ENCODE assay signal across 12 mouse cellular contexts in the genomic region with DNA sequence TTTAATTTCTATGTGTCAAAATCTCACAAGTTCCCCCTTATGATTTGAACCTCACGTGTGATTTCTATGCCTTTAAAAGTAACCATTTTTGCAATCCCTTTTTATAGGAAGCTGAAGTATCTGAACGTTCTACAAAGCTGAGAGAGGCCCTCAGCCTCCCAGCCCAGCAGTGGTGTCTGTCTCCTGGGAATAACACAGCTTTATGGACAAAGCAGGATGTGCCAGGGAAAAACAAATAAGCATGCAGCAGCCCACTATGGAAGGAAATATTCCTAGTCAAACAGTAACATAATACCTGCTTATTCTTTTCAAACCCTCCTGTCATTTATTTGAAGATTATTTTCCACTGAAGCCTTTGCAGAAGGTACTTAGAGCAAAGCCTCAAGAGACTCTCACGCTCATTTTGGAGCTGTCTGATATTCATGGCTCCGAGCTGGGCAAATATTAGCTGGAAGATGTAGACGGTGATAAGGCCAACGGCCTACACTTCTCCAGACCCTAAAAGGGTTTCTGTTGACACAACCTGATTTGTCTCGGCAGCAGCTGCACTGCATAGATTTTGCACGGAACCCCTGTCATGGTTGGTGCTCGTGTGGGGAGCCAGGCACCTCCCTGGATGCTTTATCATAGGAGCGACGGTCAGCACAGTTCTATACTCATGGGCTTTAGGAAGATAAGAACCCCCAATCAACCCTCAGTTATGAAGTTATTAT. TPM values are rescaled to one million over a fixed set of nuclear protein-coding genes. Genes with fewer than 3 reads are reported as not detected.
A peak's percentile ranks its signal among the peaks of the same experiment; 100 is the strongest.
DNase-seq lines count a peak whose midpoint lies in the region; ATAC-seq and TF ChIP-seq lines count a peak whose summit lies in the region.
"Had no signal": no experiment of that assay in that cellular context is flagged by ENCODE, and none has a peak within 500 bp of the region (broad histone marks: within the 10 kb centered on the region; RNA-seq: fewer than 3 reads in every experiment).

No protein-coding gene starts in this region.

- no peaks in the 10 kb centered on the region for H3K9me3 ChIP-seq in heart, embryonic 14.5 days (ENCODE audit: control insufficient read depth, low read length)
- no peaks in the 10 kb centered on the region for H3K9me3 ChIP-seq in MEL (replicated peaks; ENCODE audit: insufficient read depth, low read length)
- H3K9me3 ChIP-seq in embryonic facial prominence, embryonic 15.5 days (replicated peaks): no peaks in the 10 kb centered on the region
- H3K9me3 ChIP-seq in liver, embryonic 16.5 days (replicated peaks; ENCODE audit: control insufficient read depth, low read length): no peaks in the 10 kb centered on the region

- H3K9ac ChIP-seq in heart, embryonic 14.5 days (ENCODE audit: low read length): peak overlapping the region; percentile 56
- H3K9ac ChIP-seq in heart, adult 2 months (ENCODE audit: low read depth, low read length): no peak overlapping the region
- no peak overlapping the region for H3K9ac ChIP-seq in MEL (ENCODE audit: control insufficient read depth, low read depth, low read length, poor library complexity, severe bottlenecking)
- H3K9ac ChIP-seq in embryonic facial prominence, embryonic 15.5 days: no peak overlapping the region
- peak overlapping the region; percentile 10; the same call in 1 of the 2 replicates for H3K9ac ChIP-seq in liver, embryonic 16.5 days (ENCODE audit: low read depth, low read length)

- no peak for TF ChIP-seq POLR2A in heart, adult 2 months (IDR thresholded peaks at IDR 0.05; ENCODE audit: insufficient read depth, low read depth, low read length)
- no peak for TF ChIP-seq POLR2A in MEL (IDR thresholded peaks at IDR 0.05; ENCODE audit: control insufficient read depth in 1 of 2, insufficient read depth in 1 of 2, low read depth in 1 of 2, low read length in 2 of 2, poor library complexity in 1 of 2)

- intact Hi-C loops in heart, adult 2 months (cut with DNase I): no loop called here

- 0 out of 2 replicates have a peak, but pooled peaks have one; percentile 11 for ATAC-seq in heart, embryonic 14.5 days (ENCODE audit: insufficient number of reproducible peaks, insufficient read depth, low FRiP score, low read depth)
- ATAC-seq in embryonic facial prominence, embryonic 15.5 days (ENCODE audit: insufficient number of reproducible peaks, low FRiP score, low TSS enrichment, low read depth): no peak
- ATAC-seq in liver, embryonic 16.5 days (ENCODE audit: low read depth): peak; percentile 89

- no peak for DNase-seq in heart, adult 2 months
- peak; percentile 48 for DNase-seq in MEL (ENCODE audit: low read depth, low spot score)
- no peak for DNase-seq in layer of hippocampus, adult 11-12 months (ENCODE audit: low spot score)
- no peak for DNase-seq in frontal cortex, postnatal 36 days (ENCODE audit: low spot score in 2 of 2)
- DNase-seq in layer of hippocampus, postnatal 36 days: no peak
- DNase-seq: cerebellum, adult 9-10 months; kidney, postnatal 10 days had no signal

- H3K79me2 ChIP-seq in heart, adult 2 months (replicated peaks; ENCODE audit: control insufficient read depth, insufficient read depth, low read length): no peaks in the 10 kb centered on the region
- no peaks in the 10 kb centered on the region for H3K79me2 ChIP-seq in MEL (ENCODE audit: control insufficient read depth, insufficient read depth, low read length, poor library complexity)

- peak overlapping the region; percentile 34 for H3K4me2 ChIP-seq in heart, embryonic 14.5 days (ENCODE audit: low read length)
- no peak overlapping the region for H3K4me2 ChIP-seq in embryonic facial prominence, embryonic 15.5 days (replicated peaks)
- peak overlapping the region; percentile 52 for H3K4me2 ChIP-seq in liver, embryonic 16.5 days (ENCODE audit: low read depth, low read length)

- H3K4me3 ChIP-seq in heart, embryonic 14.5 days (ENCODE audit: control insufficient read depth in 1 of 2, insufficient read depth in 1 of 2, low read depth in 1 of 2, low read length in 2 of 2): no peak overlapping the region
- no peak overlapping the region for H3K4me3 ChIP-seq in heart, adult 2 months
- peak overlapping the region; percentile 8 to 21; a peak in 3 of 4 replicates for H3K4me3 ChIP-seq in MEL (ENCODE audit: control insufficient read depth in 1 of 2, insufficient read depth in 1 of 2, low read depth in 2 of 2, low read length in 2 of 2)
- H3K4me3 ChIP-seq in embryonic facial prominence, embryonic 15.5 days (replicated peaks): no peak overlapping the region
- no peak overlapping the region for H3K4me3 ChIP-seq in liver, embryonic 16.5 days (ENCODE audit: low read depth, low read length)

- no peaks in the 10 kb centered on the region for H3K36me3 ChIP-seq in heart, embryonic 14.5 days (ENCODE audit: control insufficient read depth, insufficient read depth, low read length)
- H3K36me3 ChIP-seq in heart, adult 2 months (ENCODE audit: control insufficient read depth, insufficient read depth, low read length): no peaks in the 10 kb centered on the region
- H3K36me3 ChIP-seq in MEL (ENCODE audit: control insufficient read depth in 1 of 2, insufficient read depth in 2 of 2, low read length in 2 of 2): peaks cover 0 to 19% of the 10 kb centered on the region in 2 experiments; a peak in 2 of 4 replicates
- H3K36me3 ChIP-seq in embryonic facial prominence, embryonic 15.5 days: no peaks in the 10 kb centered on the region
- H3K36me3 ChIP-seq in liver, embryonic 16.5 days (ENCODE audit: control insufficient read depth, insufficient read depth): no peaks in the 10 kb centered on the region

- no peak for TF ChIP-seq RAD21 in MEL (IDR thresholded peaks at IDR 0.05; ENCODE audit: low read depth, low read length)

- no peaks in the 10 kb centered on the region for H3K27me3 ChIP-seq in heart, embryonic 14.5 days (ENCODE audit: control insufficient read depth, insufficient read depth, low read length)
- H3K27me3 ChIP-seq in heart, adult 2 months (ENCODE audit: control insufficient read depth, insufficient read depth, low read length): no peaks in the 10 kb centered on the region
- peaks cover 0 to 6% of the 10 kb centered on the region in 2 experiments; a peak in 3 of 4 replicates for H3K27me3 ChIP-seq in MEL (ENCODE audit: control insufficient read depth in 1 of 2, insufficient read depth in 2 of 2, low read length in 2 of 2)
- H3K27me3 ChIP-seq in embryonic facial prominence, embryonic 15.5 days: no peaks in the 10 kb centered on the region
- no peaks in the 10 kb centered on the region for H3K27me3 ChIP-seq in liver, embryonic 16.5 days (ENCODE audit: control insufficient read depth, insufficient read depth, low read depth, low read length)
- H3K27me3 ChIP-seq: CH12.LX had no signal

- WGBS in heart, embryonic 14.5 days: 34% methylated on average over 11 of the region's 11 CpGs
- WGBS in heart, adult 2 months: 60% methylated on average over 11 of the region's 11 CpGs
- WGBS in embryonic facial prominence, embryonic 15.5 days: 32% methylated on average over 11 of the region's 11 CpGs
- 12% methylated on average over 11 of the region's 11 CpGs for WGBS in liver, embryonic 16.5 days (ENCODE audit: insufficient replicate concordance)

- no peak for TF ChIP-seq EP300 in heart, adult 2 months (IDR thresholded peaks at IDR 0.05; ENCODE audit: insufficient read depth, low read depth, low read length)
- TF ChIP-seq EP300 in MEL (IDR thresholded peaks at IDR 0.05; ENCODE audit: low read depth in 1 of 2, low read length in 2 of 2): peak in 1 of 2 experiments; percentile 40; a peak in 1 of 4 replicates

- peak overlapping the region; percentile 40 to 63 for H3K27ac ChIP-seq in heart, embryonic 14.5 days (replicated peaks in 1 of 2; ENCODE audit: control insufficient read depth in 1 of 2, insufficient read depth in 1 of 2, low read depth in 2 of 2, low read length in 2 of 2)
- no peak overlapping the region for H3K27ac ChIP-seq in heart, adult 2 months
- no peak overlapping the region for H3K27ac ChIP-seq in MEL (ENCODE audit: control insufficient read depth, low read depth, low read length)
- H3K27ac ChIP-seq in embryonic facial prominence, embryonic 15.5 days (replicated peaks): peak overlapping the region; percentile 29; the same call in 1 of the 2 replicates
- peak overlapping the region; percentile 76 for H3K27ac ChIP-seq in liver, embryonic 16.5 days (ENCODE audit: low read length)
- H3K27ac ChIP-seq: macrophage had no signal

- peaks cover 12 to 50% of the 10 kb centered on the region in 2 experiments for H3K4me1 ChIP-seq in heart, embryonic 14.5 days (ENCODE audit: control insufficient read depth in 2 of 2, insufficient read depth in 2 of 2, low read length in 2 of 2)
- H3K4me1 ChIP-seq in heart, adult 2 months (ENCODE audit: control insufficient read depth, insufficient read depth, low read length): no peaks in the 10 kb centered on the region
- H3K4me1 ChIP-seq in MEL (ENCODE audit: control insufficient read depth in 1 of 2, insufficient read depth in 2 of 2, low read length in 2 of 2): peaks cover 6 to 21% of the 10 kb centered on the region in 2 experiments
- H3K4me1 ChIP-seq in embryonic facial prominence, embryonic 15.5 days: peaks cover 19% of the 10 kb centered on the region
- peaks cover 52% of the 10 kb centered on the region for H3K4me1 ChIP-seq in liver, embryonic 16.5 days (ENCODE audit: control insufficient read depth, low read depth, low read length)

- no peak for TF ChIP-seq CTCF in heart, adult 2 months (IDR thresholded peaks at IDR 0.05)
- TF ChIP-seq CTCF in MEL (IDR thresholded peaks at IDR 0.05 in 2 of 3, conservative IDR thresholded peaks at IDR 0.05 in 1 of 3; ENCODE audit: control insufficient read depth in 1 of 3, insufficient read depth in 1 of 3, low read depth in 2 of 3, low read length in 3 of 3, poor library complexity in 1 of 3, severe bottlenecking in 1 of 3): no peak

TF ChIP-seq in MEL, 35 proteins besides CTCF, POLR2A, EP300 and RAD21 (continues in another document):
- TF ChIP-seq GABPA (IDR thresholded peaks at IDR 0.05; ENCODE audit: low read depth, low read length) (no peak), ZKSCAN1 (IDR thresholded peaks at IDR 0.05; ENCODE audit: low read depth, low read length) (no peak), MAX (IDR thresholded peaks at IDR 0.05; ENCODE audit: low read length) (no peak), GATA1 (IDR thresholded peaks at IDR 0.05; ENCODE audit: low read depth, low read length) (peak; percentile 56; the same call in 1 of the 2 replicates), UBTF (IDR thresholded peaks at IDR 0.05; ENCODE audit: borderline replicate concordance, insufficient read depth, low read depth, low read length) (no peak)

RNA-seq across cellular contexts. Expression of a gene that starts 13.3 kb away (rescaled TPM):
- 114 and 117 TPM in 2 replicates for polyA plus RNA-seq in heart, embryonic 14.5 days (2014; fragmentation: Nextera tagmentation; extraction: Ambion mirVana)
- 1 to 10 TPM in 1 of 2 experiments, under 1 TPM in 1; 0.91 to 1.3 TPM for total RNA-seq in heart, adult 2 months (2021)
- 2.3 and 4.4 TPM in 2 replicates for polyA plus RNA-seq in heart, adult 2 months (2012; rRNA removed)
- 0.08 TPM in 1 of 2 replicates, not detected in the other for total RNA-seq in MEL (2012; rRNA removed)
- under 1 TPM in 1 of 2 experiments, not detected in 1; 0.07 TPM for polyA plus RNA-seq in MEL (2012; ENCODE audit: insufficient read depth in 1 of 2, insufficient read length in 2 of 2, low read depth in 1 of 2, low replicate concordance in 2 of 2, missing spikeins in 1 of 2)
- 20.7 and 24.2 TPM in 2 replicates for polyA plus RNA-seq in embryonic facial prominence, embryonic 15.5 days (2015; fragmentation: Nextera tagmentation; extraction: Ambion mirVana)
- polyA plus RNA-seq in liver, embryonic 16.5 days (2015; fragmentation: Nextera tagmentation; extraction: Ambion mirVana): 13.5 and 16.3 TPM in 2 replicates
- 10 to 100 TPM in 1 of 2 experiments, 1 to 10 TPM in 1; 6.3 to 10.3 TPM for total RNA-seq in layer of hippocampus, postnatal 36 days (2021)
- polyA plus RNA-seq: macrophage had no signal

Comparison
In these comparisons a context has a peak if more than half of its experiments do, and no peak if none do; other contexts are left out.
1. H3K27ac ChIP-seq: peak in heart, embryonic 14.5 days (2 of 2), embryonic facial prominence, embryonic 15.5 days (single experiment) and liver, embryonic 16.5 days (single experiment); none in heart, adult 2 months (single experiment) and MEL (single experiment).
2. H3K9ac ChIP-seq: peak in heart, embryonic 14.5 days (single experiment) and liver, embryonic 16.5 days (single experiment); none in heart, adult 2 months (single experiment), MEL (single experiment) and embryonic facial prominence, embryonic 15.5 days (single experiment).
3. H3K4me3 ChIP-seq: peak in MEL (2 of 2); none in heart, embryonic 14.5 days (0 of 2), heart, adult 2 months (single experiment), embryonic facial prominence, embryonic 15.5 days (single experiment) and liver, embryonic 16.5 days (single experiment).